Mouse (Mus musculus): ENCODE measurements at regions not wholly inside any gene's neighbourhood (a gene's known extent, or its start where the extent isn't known, plus 50 kb on each side); places are given as distances from the start of the nearest gene placed in this dataset.

GRCm38 (mm10) chr12:12506671-12507070, 244.7 kb downstream of the Fam49a start:
- no peak for DNase-seq (ENCODE audit: low spot score)

GRCm38 (mm10) chr12:12505590-12505989, 243.7 kb downstream of the Fam49a start:
- no peak for DNase-seq (ENCODE audit: low spot score)

DNA sequence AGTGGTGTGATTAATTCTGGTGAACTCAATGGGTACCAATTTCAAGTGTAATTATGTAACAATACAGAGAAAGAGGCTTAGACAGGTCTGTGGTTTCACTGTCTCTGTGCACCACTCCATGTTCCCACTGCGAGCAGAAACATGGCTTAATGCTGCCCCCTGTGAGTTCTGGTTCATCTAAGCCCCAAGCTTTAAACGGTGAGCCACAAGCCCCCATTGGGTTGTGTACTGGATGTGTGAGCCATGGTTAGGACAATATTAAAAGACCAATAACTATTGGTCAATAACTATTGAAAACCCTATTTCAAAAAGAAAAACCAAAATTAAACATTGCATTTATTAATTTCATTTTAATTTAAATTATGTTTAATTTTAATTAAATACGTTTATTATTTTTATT, 238.0 kb downstream of the Fam49a start:
- no peak for DNase-seq (ENCODE audit: low spot score)

DNA sequence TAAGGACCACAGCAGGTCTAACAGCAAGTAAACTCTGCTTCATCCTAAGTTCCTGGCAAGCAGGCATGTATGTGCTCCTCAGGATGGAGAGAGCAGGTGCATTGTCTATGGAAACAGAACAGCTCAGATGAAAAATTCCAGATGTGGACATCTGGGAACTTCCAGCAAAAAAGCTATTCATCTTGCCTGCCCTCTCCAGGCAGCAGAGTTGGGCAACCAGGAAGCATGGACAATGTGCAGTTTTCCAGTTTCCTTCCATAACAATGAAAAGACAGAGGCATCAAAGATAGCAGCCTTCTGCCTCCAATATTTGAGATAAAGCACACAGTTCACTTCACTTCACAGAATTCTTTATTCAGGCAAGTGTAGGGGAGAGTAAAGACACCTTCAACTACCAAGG, 236.7 kb downstream of the Fam49a start:
- no peak for DNase-seq (ENCODE audit: low spot score)

DNA sequence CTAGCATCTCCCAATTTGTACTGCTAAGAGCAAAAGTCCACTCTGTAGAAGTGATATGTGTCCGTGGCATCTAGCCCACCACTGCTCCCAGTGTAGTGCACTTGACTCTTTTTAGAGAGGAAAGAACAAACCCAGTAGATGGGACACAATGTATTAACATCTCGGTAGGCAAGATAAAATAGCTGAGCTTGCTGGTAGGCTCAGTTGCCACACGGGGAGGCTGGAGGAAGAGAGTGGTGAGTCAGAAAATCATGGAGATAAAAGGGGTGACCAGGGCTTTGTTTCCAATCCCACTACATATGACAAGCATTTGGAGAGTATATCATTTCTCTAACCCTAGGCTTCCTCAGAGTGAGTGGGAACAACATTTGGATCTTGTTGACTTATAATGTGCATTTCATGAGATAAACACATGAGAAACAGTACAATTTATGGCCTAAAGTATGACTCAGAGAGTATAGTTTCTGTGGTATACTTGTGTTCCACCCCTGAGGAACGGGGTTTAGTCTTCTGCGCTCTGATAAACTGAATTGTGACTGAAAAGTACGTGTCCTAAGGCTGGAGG, 235.4 kb downstream of the Fam49a start:
- no peak for DNase-seq (ENCODE audit: low spot score)

DNA sequence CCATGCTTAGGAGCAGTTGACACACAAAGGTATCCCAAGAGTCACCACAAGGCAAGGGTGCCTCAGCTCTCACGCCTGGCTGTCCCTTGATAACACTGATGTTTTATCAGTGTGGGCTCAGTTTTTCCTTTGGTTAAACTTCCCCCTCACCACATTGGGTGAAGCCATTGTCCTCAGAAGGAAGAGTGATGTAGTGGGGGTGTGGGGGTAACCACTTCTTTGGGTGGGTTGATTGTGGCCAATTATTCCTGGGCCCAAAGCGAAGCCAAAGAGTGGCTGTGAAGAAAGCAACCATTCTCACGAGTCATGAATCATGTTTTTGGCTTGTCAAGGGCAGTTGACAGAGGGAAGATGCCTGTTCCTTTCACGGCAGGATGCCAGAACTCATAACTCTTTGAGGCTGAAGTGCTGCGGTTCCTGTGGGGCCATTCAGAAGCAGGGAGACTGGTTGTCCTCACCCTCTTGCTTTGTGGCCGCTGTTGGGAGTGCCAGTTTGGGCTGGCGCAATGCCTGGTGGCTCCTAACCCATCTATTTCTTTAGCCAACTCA, 234.7 kb downstream of the Fam49a start:
- DNase-seq (ENCODE audit: low spot score), result no peak

- no peak for DNase-seq (ENCODE audit: low spot score)
Measured at GRCm38 (mm10) chr12:12490173-12490572, 228.2 kb downstream of the Fam49a start.

DNA sequence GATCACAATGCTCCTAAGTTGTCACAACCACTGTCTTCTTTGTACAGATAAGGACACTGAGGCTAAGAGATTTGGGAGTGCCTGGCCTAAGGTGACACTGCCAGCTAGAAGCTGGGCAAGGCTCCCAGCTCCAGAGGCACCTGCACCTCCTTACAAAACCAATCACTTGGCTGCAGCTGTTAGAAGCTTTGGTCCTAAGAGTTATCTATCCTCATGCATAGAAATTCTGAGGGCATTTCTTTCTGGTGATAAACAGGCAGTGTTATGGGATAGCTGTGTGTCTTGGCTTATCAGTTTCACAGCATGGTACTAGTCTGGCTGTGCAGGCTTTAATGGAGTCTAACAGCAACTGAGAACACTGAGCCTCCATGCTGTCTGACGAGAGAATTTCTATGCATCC, 226.2 kb downstream of the Fam49a start:
- no peak for DNase-seq (ENCODE audit: low spot score)

- no peak for DNase-seq (ENCODE audit: low spot score)
Measured at GRCm38 (mm10) chr12:12486656-12487356, 224.9 kb downstream of the Fam49a start.

- no peak for DNase-seq (ENCODE audit: low spot score)
Measured at GRCm38 (mm10) chr12:12484921-12485680, 223.2 kb downstream of the Fam49a start.

DNA sequence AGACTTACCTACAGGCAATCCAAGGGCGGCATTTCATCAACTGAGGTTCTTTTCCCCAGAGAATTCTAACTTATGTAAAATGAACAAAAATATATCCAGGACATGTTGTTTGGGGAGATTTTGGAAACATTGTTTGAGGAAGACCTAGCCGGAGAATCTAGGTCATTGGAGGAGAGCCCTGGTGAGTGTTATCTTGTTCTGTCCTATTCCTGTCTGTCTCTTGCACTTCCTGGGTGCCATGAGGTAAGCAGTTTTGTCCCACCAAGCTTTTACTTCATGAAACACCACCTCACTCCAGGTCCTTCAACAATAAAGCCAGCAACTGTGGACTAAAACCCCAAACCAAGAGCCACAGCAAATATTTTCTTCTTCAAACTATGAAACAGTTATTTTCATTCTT, 218.5 kb downstream of the Fam49a start:
- DNase-seq (ENCODE audit: low spot score), result no peak

DNA sequence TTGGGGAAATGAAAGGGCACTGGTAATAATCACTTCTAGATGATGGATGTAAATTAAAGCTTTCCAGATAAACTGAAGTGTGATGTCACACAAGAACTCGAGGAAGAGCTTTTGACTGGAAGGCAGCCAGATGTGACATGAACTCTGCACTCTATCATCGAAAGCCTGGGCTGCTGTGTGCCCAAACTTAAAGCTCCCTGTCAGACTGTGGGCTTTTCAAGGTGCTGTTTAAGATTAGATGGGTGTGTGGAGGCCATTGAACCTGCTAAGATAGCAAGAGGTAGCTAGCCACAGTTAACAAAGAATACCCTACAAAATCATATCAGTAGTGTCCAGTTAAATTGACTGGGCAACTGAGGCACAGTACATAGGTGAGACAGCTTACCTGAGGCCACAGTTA, 190.1 kb downstream of the Fam49a start:
- DNase-seq (ENCODE audit: low spot score), result no peak

GRCm38 (mm10) chr12:12446768-12447167, 184.8 kb downstream of the Fam49a start:
- no peak for DNase-seq (ENCODE audit: low spot score)

GRCm38 (mm10) chr12:12446281-12446680, 184.3 kb downstream of the Fam49a start:
- no peak for DNase-seq (ENCODE audit: low spot score)

DNA sequence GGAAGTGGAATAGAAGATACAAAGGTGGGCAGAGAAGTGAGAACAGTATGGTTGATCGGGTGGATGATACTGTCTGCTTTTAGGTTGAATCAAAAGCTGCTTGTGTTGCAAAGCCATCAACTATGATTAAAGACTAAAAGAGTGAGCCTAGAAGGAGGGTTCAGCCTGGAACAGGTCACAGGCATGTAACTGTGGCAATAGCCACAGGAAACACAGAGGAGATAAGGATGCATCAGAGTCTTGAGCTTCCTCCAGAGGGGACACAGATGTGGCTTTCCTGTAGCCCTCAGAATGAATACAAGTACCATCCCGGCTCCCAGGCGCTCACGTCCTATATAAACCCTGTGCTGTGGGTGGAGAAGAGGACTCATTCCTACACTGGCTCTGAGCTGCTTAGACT, 180.9 kb downstream of the Fam49a start:
- DNase-seq (ENCODE audit: low spot score), result no peak

DNA sequence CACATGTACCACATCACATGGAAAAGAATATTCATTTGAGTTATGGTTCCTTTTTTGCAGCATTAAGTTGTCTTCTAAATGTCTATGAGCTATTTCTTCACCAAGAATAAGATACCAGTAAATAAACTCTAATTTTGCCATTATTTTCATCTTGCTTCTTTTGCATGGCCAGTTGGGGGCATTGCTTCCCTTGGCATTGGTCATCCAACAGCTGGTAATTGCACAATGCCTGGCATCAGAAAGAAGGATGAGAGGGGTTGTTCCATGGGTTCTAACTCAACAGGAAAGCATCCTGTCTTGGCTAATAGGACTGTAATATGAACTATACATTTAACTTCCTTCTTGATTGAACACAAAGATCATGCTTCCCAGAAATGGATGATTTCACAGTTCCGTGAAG, 174.4 kb downstream of the Fam49a start:
- DNase-seq (ENCODE audit: low spot score), result no peak

GRCm38 (mm10) chr12:12432597-12432996, 170.7 kb downstream of the Fam49a start:
- no peak for DNase-seq (ENCODE audit: low spot score)

All from testis, postnatal 14 days (tissue).